Mouse (Mus musculus) heart, adult 2 months (tissue): ENCODE results near the gene Mkln1.

ENCODE experiments used
- CTCF ChIP-seq: fragments of 200-600 bp; IDR thresholded peaks from 2 replicates; pipeline ENCODE4 v1.8.1; 2022; ENCODE audit warnings: antibody characterized with exemption, mild to moderate bottlenecking, moderate library complexity
- EP300 ChIP-seq: fragments of 200-500 bp; IDR thresholded peaks from 2 replicates; pipeline ENCODE4 v1.6.1; 2011; ENCODE audit warnings: low read depth, low read length, control low read depth; ENCODE audit not compliant: insufficient read depth
- POLR2A ChIP-seq: fragments of 200-500 bp; IDR thresholded peaks from 2 replicates; pipeline ENCODE4 v1.6.1; 2011; ENCODE audit warnings: mild to moderate bottlenecking, low read depth, low read length, control low read depth; ENCODE audit not compliant: insufficient read depth

- no peak for TF ChIP-seq CTCF
- no peak for TF ChIP-seq POLR2A
- TF ChIP-seq EP300 = no peak
Measured at GRCm38 (mm10) chr6:31413556-31413955, 15.0 kb downstream of the Mkln1 start.
